Mouse (Mus musculus): ENCODE measurements around the gene Taar7a.

The Taar7a gene

DNA sequence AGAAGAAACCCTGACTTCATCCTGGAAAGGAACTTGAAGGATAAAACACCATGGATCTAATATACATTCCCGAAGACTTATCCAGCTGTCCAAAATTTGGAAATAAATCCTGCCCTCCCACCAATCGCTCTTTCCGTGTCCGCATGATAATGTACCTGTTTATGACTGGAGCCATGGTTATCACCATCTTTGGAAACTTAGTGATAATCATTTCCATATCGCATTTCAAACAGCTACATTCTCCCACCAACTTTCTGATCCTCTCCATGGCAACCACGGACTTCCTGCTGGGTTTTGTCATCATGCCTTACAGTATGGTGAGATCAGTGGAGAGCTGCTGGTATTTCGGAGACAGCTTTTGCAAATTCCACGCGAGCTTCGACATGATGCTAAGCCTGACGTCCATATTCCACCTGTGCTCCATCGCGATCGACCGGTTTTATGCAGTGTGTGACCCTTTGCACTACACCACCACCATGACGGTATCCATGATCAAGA is 43.7 kb downstream of the Taar7a start, which contains the start of gene Taar3:
Gene Taar3, plus strand, starts transcription at position 51 of the 498 bp plus-strand sequence.
- in situ Hi-C loops (cut with MboI; ENCODE audit: low sequenced_read_pairs): no loop called here

DNA sequence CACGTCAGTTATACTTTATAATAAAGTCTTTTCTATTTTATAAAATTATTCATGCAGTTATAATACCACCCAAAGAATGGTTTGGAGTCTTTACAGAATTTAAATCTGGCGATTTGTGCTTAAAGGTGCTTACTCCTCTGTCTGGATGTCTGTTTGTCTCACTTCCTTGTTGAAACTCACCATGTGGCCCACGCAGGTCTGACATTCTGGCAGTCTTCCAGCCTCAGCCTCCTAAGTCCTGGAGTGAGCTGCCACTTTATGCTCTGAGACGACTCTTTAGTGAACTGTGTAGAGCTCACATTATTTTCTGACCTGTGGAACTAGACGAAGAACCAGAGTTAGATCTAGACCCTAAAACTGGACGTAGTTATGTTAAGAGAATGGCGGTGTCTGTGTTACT is 45.3 kb downstream of the Taar7a start:
- in situ Hi-C loops (cut with MboI; ENCODE audit: low sequenced_read_pairs): no loop called here

DNA sequence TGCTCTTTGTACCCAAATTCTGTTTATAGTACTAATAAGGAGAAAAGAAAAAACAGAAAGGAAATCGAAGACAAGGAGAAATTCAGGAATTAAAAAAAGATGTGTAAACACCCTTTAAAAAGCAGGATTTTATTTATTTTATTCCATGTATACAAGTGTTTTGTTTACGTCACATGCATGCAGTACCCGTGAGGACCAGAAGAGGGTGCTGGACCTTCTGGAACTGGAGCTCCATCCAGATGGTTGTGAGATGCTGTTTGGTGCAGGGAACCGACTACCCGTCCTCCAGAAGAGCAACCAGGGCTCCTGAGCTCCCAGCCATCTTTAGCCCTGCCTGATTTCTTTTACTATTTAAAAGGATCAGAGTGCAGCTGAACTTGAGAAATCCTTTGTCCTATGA is 50.8 kb downstream of the Taar7a start:
- in situ Hi-C loops (cut with MboI; ENCODE audit: low sequenced_read_pairs): no loop called here

Measured in CH12F3 (cell line).